Mouse (Mus musculus): ENCODE results near the gene Sumf1. TPM values are rescaled to one million over a fixed set of nuclear protein-coding genes. Genes with fewer than 3 reads are reported as not detected.

Gene Sumf1
- polyA plus RNA-seq, 1 experiment from 2014 or later, result 13.8 TPM

DNA sequence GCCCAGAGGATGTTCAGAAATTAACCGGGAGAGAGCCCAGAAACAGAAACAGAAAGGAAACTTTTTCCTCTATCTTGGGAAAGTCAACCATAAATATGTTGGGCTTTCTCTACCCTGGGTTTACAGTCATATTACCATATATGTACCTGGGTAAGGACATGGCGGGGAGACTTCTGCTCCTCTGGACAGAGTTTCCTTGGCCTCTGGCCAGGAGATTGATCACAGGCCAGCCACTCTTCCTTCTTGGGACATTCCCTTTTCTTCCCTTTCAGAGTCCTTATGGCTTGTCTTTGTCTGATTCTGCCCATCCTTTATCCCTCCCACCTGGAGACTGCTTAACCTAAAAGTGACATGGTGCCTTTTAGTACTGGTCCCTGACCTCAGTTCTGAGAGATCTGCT is 39.6 kb upstream of the Sumf1 start:
- H3K4me2 ChIP-seq (ENCODE audit: low read length), result no peak overlapping the region
- no peak for ATAC-seq
- H3K9me3 ChIP-seq (ENCODE audit: control insufficient read depth, low read length), result no peaks in the 10 kb centered on the region
- no peak overlapping the region for H3K27ac ChIP-seq (ENCODE audit: low read depth, low read length)
- no peaks in the 10 kb centered on the region for H3K36me3 ChIP-seq (ENCODE audit: control insufficient read depth, insufficient read depth, low read length)
- no peaks in the 10 kb centered on the region for H3K4me1 ChIP-seq (ENCODE audit: control insufficient read depth, insufficient read depth, low read depth, low read length)
- WGBS, result 97% methylated on average over 2 of the region's 2 CpGs
- H3K9ac ChIP-seq (ENCODE audit: low read depth, low read length), result no peak overlapping the region
- H3K27me3 ChIP-seq (replicated peaks; ENCODE audit: control insufficient read depth, insufficient read depth, low read length), result no peaks in the 10 kb centered on the region
- no peak overlapping the region for H3K4me3 ChIP-seq (ENCODE audit: low read length)

DNA sequence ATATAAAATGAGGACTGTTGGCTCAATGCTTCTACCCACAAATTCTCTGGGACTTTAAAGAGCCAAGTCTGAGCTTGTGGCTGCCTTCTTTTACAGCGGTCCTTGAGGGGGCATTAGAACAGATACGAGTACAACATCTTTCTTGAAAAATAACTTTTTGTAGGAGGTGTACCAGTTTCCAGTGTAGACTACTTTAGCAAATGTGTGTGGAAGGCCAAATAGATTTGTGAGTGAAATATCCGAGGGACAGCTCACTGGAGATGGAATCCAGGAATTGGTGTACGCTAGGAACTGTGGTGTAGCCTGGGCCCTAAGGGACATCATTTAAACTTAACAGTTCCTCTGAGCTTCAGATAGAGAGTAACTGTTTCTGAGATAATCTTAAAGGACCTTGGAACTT is 39.0 kb upstream of the Sumf1 start:
- Histone ChIP-seq H3K9me3 (ENCODE audit: control insufficient read depth, low read length) (no peaks in the 10 kb centered on the region), H3K27me3 (replicated peaks; ENCODE audit: control insufficient read depth, insufficient read depth, low read length) (no peaks in the 10 kb centered on the region), H3K4me3 (ENCODE audit: low read length) (no peak overlapping the region), H3K9ac (ENCODE audit: low read depth, low read length) (no peak overlapping the region), H3K4me2 (ENCODE audit: low read length) (no peak overlapping the region), H3K4me1 (ENCODE audit: control insufficient read depth, insufficient read depth, low read depth, low read length) (no peaks in the 10 kb centered on the region), H3K27ac (ENCODE audit: low read depth, low read length) (no peak overlapping the region), H3K36me3 (ENCODE audit: control insufficient read depth, insufficient read depth, low read length) (no peaks in the 10 kb centered on the region)
- no peak for ATAC-seq
- 94% methylated on average over 4 of the region's 4 CpGs for WGBS

DNA sequence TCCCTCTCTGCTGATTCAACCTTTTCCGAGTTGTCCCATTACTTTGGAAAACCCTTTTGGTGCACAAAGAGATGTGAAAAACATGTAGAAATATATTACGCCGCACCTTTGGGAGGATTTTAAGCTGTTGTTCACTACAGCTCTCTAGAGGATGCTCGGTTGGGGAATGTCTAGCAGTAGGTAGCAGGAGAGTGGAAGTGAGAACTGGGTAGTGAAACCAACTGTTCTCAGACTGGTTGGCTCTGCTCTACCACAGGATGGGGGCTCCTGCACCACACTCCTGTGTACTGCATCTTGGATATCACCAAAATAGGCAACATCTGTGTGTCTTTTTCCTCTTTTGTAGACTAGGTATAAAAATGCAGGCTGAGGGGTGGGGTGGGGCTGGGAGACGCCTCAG is 37.5 kb upstream of the Sumf1 start:
- H3K27ac ChIP-seq (ENCODE audit: low read depth, low read length), result no peak overlapping the region
- H3K4me2 ChIP-seq (ENCODE audit: low read length), result no peak overlapping the region
- H3K27me3 ChIP-seq (replicated peaks; ENCODE audit: control insufficient read depth, insufficient read depth, low read length), result no peaks in the 10 kb centered on the region
- H3K9ac ChIP-seq (ENCODE audit: low read depth, low read length), result no peak overlapping the region
- no peak overlapping the region for H3K4me3 ChIP-seq (ENCODE audit: low read length)
- no peak for ATAC-seq
- H3K9me3 ChIP-seq (ENCODE audit: control insufficient read depth, low read length), result no peaks in the 10 kb centered on the region
- WGBS, result 95% methylated on average over 5 of the region's 5 CpGs
- H3K36me3 ChIP-seq (ENCODE audit: control insufficient read depth, insufficient read depth, low read length), result no peaks in the 10 kb centered on the region
- no peaks in the 10 kb centered on the region for H3K4me1 ChIP-seq (ENCODE audit: control insufficient read depth, insufficient read depth, low read depth, low read length)

DNA sequence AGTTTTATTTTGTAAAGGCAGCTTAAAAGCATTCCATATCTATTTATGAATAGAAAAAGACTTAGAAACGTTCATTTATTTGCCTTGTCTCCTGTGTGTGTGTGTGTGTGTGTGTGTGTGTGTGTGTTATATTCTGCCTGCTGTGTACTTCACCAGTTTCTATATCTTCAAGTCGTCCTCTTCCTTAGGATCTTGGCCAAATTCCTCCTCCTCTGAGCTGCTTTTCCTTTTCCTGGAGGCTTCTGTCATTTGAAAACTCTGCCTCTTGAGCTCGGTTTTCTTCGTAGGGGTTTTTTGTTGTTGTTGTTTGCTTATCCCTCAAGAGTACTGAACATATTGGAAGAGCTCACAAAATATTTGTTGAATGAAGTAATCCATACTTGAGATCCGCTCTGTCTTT is 37.1 kb upstream of the Sumf1 start:
- Histone ChIP-seq H3K27me3 (replicated peaks; ENCODE audit: control insufficient read depth, insufficient read depth, low read length) (no peaks in the 10 kb centered on the region), H3K4me3 (ENCODE audit: low read length) (no peak overlapping the region), H3K4me2 (ENCODE audit: low read length) (no peak overlapping the region), H3K9ac (ENCODE audit: low read depth, low read length) (no peak overlapping the region), H3K36me3 (ENCODE audit: control insufficient read depth, insufficient read depth, low read length) (no peaks in the 10 kb centered on the region), H3K27ac (ENCODE audit: low read depth, low read length) (no peak overlapping the region), H3K4me1 (ENCODE audit: control insufficient read depth, insufficient read depth, low read depth, low read length) (no peaks in the 10 kb centered on the region), H3K9me3 (ENCODE audit: control insufficient read depth, low read length) (no peaks in the 10 kb centered on the region)
- no peak for ATAC-seq
- WGBS, result 64% methylated on average over 5 of the region's 5 CpGs

DNA sequence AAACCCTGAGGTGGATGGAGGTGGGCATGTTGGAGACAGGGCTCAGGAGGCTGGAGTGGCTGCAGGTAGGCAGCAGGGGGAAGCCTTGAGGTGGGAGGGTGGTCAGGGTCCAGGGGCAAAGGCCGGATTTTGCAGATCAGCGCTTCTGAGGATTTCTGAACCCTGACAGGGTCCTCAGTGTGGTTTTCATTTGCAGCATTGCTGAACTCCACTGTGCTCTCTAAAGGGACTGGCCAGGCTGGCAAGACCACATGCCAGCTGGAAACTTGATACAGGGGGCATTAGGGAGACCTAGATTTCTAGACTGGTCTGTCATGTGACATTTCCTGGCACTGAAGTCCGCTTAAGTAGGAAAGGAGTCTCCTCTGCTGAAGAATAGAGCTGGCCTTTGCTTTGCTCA is 32.6 kb upstream of the Sumf1 start:
- WGBS, result 98% methylated on average over 3 of the region's 3 CpGs
- H3K9ac ChIP-seq (ENCODE audit: low read depth, low read length), result no peak overlapping the region
- no peak overlapping the region for H3K4me3 ChIP-seq (ENCODE audit: low read length)
- H3K27me3 ChIP-seq (replicated peaks; ENCODE audit: control insufficient read depth, insufficient read depth, low read length), result no peaks in the 10 kb centered on the region
- no peak overlapping the region for H3K4me2 ChIP-seq (ENCODE audit: low read length)
- no peak overlapping the region for H3K27ac ChIP-seq (ENCODE audit: low read depth, low read length)
- H3K4me1 ChIP-seq (ENCODE audit: control insufficient read depth, insufficient read depth, low read depth, low read length), result peaks cover 7% of the 10 kb centered on the region
- no peak for ATAC-seq
- H3K36me3 ChIP-seq (ENCODE audit: control insufficient read depth, insufficient read depth, low read length), result no peaks in the 10 kb centered on the region
- no peaks in the 10 kb centered on the region for H3K9me3 ChIP-seq (ENCODE audit: control insufficient read depth, low read length)

DNA sequence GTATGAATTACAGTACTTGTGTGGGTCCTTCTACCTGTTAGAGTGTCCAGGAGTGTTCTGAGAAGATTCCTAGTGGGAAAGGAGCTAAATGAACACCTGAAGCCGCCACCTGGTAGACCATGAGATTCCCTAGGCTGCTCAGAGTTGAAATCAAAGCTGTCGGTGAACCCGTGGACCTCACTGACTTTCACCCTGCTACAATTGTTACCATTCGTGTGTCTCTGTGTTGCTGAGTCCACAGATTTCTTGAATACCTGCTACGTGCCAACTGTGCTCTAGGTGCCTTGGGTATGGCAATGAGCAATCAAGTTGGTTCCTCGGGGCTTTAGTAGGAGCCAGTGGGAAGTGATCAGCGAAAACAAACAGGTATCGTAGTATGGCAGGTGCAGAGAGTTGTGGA is 31.4 kb upstream of the Sumf1 start:
- Histone ChIP-seq H3K4me2 (ENCODE audit: low read length) (no peak overlapping the region), H3K9me3 (ENCODE audit: control insufficient read depth, low read length) (no peaks in the 10 kb centered on the region), H3K4me1 (ENCODE audit: control insufficient read depth, insufficient read depth, low read depth, low read length) (peaks cover 7% of the 10 kb centered on the region), H3K9ac (ENCODE audit: low read depth, low read length) (no peak overlapping the region), H3K4me3 (ENCODE audit: low read length) (no peak overlapping the region), H3K36me3 (ENCODE audit: control insufficient read depth, insufficient read depth, low read length) (no peaks in the 10 kb centered on the region), H3K27me3 (replicated peaks; ENCODE audit: control insufficient read depth, insufficient read depth, low read length) (no peaks in the 10 kb centered on the region), H3K27ac (ENCODE audit: low read depth, low read length) (no peak overlapping the region)
- no peak for ATAC-seq
- 92% methylated on average over 8 of the region's 8 CpGs for WGBS

DNA sequence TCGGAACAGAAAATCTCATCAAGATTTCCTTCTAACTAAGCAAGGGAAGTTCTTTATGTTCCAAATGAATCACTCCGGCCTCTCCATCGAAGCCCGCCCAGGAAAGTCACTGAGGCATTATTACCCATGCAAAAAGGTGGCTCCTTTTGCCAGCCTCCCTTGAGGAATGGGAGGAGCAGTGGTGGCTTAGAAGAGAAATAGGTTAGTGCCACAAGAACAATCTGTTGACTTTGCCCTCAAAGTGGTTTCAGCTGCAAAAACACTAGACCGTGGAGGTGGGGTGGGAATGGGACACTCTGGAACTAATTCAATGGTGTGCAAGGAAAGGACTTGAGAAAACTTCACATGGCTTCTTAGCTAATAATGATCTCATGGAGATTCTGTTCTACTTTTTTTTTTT is 30.7 kb upstream of the Sumf1 start:
- Histone ChIP-seq H3K9me3 (ENCODE audit: control insufficient read depth, low read length) (no peaks in the 10 kb centered on the region), H3K4me3 (ENCODE audit: low read length) (no peak overlapping the region), H3K27ac (ENCODE audit: low read depth, low read length) (no peak overlapping the region), H3K4me2 (ENCODE audit: low read length) (no peak overlapping the region), H3K27me3 (replicated peaks; ENCODE audit: control insufficient read depth, insufficient read depth, low read length) (no peaks in the 10 kb centered on the region), H3K4me1 (ENCODE audit: control insufficient read depth, insufficient read depth, low read depth, low read length) (peaks cover 7% of the 10 kb centered on the region), H3K9ac (ENCODE audit: low read depth, low read length) (no peak overlapping the region), H3K36me3 (ENCODE audit: control insufficient read depth, insufficient read depth, low read length) (no peaks in the 10 kb centered on the region)
- 80% methylated on average over 5 of the region's 5 CpGs for WGBS
- ATAC-seq, result no peak

DNA sequence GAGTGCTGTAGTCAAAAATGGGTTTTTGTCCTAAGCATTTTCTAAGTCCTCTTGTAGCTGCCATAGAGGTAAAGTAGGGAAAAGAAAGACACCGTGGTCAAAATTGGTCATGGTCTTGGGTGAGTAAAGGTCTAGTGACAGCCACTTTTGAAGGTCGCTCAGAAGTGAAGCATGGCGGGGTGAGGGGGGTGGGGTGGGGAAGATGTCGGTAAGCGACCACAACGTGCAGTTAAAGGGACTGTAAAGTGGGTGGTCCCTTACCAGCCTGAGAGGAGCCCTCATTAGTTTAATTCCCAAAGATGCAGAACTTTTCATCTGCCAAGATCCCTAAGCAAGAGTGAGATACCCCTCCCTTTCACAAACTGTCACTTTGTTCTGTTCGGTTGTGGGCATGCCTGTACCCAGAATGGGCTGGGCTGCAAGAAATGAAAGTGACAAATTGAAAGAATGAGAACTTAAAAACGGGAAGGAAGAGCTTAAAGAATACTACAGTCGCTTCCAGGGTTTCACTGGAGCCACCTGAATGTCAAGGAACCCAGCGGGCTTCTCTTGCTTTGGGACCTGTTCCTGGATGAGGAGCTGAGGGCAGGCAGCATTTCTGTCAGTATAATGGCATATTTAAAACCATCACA is 29.0 kb upstream of the Sumf1 start:
- no peak for ATAC-seq
- Histone ChIP-seq H3K4me2 (ENCODE audit: low read length) (peak overlapping the region; percentile 97), H3K9me3 (ENCODE audit: control insufficient read depth, low read length) (no peaks in the 10 kb centered on the region), H3K4me1 (ENCODE audit: control insufficient read depth, insufficient read depth, low read depth, low read length) (peaks cover 7% of the 10 kb centered on the region), H3K27ac (ENCODE audit: low read depth, low read length) (no peak overlapping the region), H3K27me3 (replicated peaks; ENCODE audit: control insufficient read depth, insufficient read depth, low read length) (no peaks in the 10 kb centered on the region), H3K4me3 (ENCODE audit: low read length) (peak overlapping the region; percentile 80), H3K9ac (ENCODE audit: low read depth, low read length) (peak overlapping the region; percentile 74; the same call in 1 of the 2 replicates), H3K36me3 (ENCODE audit: control insufficient read depth, insufficient read depth, low read length) (no peaks in the 10 kb centered on the region)
- WGBS, result 12% methylated on average over 10 of the region's 10 CpGs

DNA sequence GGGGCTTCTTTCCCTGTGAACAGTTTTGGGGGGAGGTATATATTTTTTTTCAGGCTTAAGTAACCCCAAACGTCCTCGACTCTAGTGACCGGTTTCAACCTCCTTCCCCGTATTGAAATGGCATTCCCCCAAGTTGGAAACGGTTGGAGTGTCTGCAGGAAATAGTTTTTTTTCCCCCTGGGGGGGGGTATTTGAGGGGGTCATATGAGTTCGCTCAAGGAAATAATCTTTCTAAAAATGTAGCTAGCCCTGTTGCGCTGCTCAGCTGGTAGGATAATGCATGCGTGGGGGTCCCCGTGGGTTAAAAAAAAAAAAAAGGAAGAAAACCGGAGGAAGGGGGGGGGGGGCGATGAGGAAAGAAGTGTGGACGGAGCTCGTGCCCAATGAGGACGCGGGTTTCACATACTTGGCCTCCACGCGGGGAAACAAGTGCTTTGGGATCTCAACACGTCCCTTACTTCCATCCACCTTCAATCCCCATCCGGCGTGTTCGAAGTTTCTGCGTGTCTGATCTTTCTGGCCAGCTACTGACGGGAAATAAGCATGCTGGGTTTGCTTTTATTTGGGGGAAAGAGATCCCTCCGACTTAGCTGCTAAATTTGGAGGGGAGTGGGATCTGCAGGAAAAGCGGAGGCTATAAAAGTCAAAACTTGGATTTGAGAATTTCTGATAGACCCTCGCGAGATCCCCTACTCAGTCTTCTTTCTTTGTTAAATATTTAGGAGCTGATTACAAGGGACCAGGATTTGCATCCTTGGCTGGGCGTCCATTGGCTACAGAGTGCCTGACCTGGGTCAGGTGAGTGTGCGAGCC is 28.3 kb upstream of the Sumf1 start:
- no peak for ATAC-seq
- Histone ChIP-seq H3K9ac (ENCODE audit: low read depth, low read length) (peak overlapping the region; percentile 74), H3K4me2 (ENCODE audit: low read length) (peak overlapping the region; percentile 97), H3K27me3 (replicated peaks; ENCODE audit: control insufficient read depth, insufficient read depth, low read length) (no peaks in the 10 kb centered on the region), H3K4me3 (ENCODE audit: low read length) (peak overlapping the region; percentile 80), H3K27ac (ENCODE audit: low read depth, low read length) (no peak overlapping the region), H3K4me1 (ENCODE audit: control insufficient read depth, insufficient read depth, low read depth, low read length) (peaks cover 7% of the 10 kb centered on the region), H3K9me3 (ENCODE audit: control insufficient read depth, low read length) (no peaks in the 10 kb centered on the region), H3K36me3 (ENCODE audit: control insufficient read depth, insufficient read depth, low read length) (no peaks in the 10 kb centered on the region)
- under 1% methylated on average over 28 of the region's 29 CpGs for WGBS
